Mouse (Mus musculus): ENCODE measurements around the gene 1700016C15Rik.

DNA sequence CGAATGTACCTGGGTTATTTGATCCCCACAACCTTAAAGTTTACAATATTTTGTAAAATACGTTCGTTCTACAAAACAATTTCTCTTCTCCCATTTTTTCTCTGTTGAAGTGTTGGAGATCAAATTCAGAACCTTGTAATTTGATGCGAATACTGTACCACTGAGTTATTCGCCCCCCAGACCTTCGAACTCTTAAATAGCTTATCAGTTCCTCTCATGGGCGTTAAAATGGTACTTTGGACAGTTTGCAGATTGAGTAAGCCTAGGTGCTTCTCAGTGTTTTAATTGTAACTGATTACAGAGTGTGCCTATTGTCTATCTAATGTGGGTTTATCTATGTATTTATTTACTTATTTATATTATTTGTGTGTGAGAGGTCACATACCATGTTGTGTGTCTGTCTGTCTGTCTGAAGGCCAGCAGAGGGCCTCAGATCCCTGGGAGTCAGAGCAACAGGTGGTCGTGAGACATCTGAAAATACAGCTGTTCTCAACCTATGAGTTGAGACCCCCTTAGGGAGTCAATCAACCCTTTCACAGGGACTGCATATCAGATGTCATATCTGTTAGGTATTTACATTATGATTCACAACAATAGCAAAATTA lies 67.6 kb downstream of the 1700016C15Rik start:
- TF ChIP-seq POLR2A (IDR thresholded peaks at IDR 0.05; ENCODE audit: insufficient read depth, low read depth, low read length) = no peak
- TF ChIP-seq CTCF (IDR thresholded peaks at IDR 0.05; ENCODE audit: insufficient read depth, low read depth, low read length) = no peak
